Mouse (Mus musculus) frontal cortex, postnatal 25 days (tissue): ENCODE data around the gene Chrna1.

Source experiments
- DNase-seq, 2 experiments: peaks; one replicate each; pipeline ENCODE4 v3.0.0; 2022; ENCODE audit warnings: low spot score in 2 of 2

The Chrna1 gene

DNA sequence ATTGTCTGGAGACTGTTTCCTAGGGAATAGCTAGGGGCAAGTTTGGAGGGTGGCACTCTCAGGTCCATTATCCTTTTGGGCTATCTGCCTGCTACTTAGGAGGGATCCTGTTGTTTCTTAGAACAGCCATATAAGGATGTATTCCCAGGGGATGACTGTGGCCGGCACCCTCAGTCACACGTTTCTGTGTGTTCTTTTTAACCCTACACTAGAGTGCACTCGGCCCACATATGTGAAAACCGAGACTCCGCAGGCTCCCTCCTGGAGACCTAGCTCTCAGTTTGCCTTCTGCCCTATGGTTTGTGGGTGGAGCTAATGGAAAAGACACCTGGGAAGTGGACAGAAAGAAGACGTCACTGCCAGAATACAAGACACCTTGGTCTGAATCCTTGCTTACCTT, 11.1 kb upstream of the Chrna1 start:
- DNase-seq: no peak

DNA sequence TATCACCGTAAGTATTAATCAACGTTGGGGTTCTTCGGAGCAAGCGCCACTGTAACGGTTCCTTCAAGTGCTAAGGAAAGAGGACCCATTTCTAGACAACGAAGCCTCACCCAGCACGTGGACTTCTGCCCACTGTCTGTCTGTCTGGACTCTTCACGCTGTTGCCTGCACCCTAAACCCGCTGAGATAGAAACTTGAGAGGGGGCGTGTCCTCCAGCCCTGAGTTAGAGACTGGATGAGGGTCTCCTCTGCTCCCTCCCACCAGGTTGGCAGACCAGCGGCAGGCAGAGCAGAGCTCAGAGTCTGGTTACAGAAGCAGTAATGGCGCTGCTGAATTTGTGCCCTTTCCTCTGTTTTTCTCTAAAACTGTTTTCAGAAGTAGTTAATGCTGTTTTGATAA, 10.0 kb upstream of the Chrna1 start:
- no peak for DNase-seq

DNA sequence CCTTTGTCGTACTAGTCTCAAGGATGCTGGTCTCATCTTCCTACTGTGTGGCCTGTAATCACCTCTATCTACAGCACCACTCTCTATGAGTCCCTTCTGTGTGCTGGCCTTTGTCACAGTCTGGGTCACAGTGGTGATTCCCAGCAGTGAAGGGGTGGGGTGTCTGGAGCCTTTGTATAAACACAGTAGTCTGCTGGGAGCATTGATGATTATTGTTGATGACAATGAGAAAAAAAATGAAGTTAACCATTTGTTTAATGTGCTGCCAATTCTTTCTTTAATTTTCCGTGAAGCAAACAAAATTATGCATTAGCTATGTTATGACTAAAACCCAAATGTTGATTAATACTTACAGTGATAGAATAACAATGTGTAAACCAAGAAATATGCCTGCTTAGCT, 8.8 kb upstream of the Chrna1 start:
- no peak for DNase-seq

DNA sequence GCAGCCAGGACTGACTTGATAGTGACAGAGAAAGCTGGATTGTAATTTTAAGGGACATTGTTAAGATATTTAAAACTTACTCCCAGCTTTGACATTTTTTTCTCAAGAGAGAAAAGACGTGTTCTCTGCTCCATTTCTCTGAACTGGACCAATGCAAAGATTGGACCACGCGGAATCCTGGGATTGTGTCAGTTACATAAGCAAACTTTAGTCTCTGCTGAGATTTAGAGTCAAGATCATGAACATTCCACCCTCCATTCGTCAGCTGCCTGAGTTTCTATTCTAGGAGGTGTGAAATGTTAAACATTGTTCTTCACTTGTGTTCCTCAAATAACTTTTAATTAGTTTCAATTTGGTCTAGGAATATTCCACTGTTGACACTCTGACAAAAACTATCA, 7.0 kb upstream of the Chrna1 start:
- DNase-seq: no peak

DNA sequence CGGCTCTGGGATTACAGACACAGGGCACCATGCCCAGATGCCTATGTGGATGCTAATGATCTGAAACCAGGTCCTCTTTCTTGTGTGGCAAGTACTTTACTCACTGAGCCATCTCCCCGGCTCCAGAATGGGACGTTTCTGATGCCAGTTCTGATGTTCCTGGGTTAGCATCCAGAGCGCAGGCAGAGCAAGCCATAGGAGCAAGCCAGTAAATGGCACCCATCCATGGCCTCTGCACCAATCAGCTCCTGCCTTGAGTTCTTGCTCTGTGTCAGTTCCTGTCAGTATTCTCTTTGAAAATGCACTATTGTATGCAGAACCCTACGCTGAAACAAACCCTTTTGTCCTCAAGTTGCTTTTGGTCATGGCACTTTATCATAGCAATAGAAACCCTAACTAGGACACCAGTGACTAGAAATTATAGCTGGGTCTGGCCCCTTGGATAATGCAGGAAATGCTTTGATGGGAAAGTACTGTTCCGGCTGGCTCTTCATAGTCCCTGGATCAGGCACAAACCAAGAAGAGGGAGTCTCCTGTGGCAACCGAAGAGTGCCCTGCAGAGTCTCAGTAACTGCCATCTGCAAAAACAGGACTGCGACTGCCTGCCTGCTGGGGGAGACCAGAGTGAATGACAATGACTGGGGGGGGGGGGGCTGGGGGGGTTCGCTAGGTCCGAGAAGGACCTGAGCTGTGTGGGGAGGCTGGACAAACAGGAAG, 6.4 kb upstream of the Chrna1 start:
- DNase-seq: no peak

DNA sequence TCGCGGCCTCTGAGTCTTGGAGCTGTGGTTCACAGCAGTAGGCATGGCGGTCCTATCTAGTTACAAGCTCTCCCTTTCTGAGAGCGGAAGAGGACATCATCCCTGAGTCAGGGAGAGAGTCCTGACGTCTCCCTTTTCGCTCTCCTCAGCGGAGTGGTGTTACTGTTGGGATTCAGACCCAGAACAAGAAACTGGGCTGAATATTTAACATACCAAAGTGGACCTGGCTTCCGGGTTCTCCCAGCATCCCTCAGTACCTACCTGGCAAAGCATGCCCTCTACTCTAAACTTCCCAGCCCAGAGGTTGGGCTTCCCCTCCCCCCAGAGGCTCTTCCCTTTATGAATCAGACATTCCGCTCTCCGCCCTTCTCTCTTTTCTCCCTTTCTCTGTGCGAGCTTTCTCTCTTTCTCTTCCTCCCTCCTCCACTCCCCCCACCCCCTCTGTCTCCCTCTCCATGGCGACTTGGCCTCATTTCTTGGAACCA, 5.3 kb upstream of the Chrna1 start:
- no peak for DNase-seq

DNA sequence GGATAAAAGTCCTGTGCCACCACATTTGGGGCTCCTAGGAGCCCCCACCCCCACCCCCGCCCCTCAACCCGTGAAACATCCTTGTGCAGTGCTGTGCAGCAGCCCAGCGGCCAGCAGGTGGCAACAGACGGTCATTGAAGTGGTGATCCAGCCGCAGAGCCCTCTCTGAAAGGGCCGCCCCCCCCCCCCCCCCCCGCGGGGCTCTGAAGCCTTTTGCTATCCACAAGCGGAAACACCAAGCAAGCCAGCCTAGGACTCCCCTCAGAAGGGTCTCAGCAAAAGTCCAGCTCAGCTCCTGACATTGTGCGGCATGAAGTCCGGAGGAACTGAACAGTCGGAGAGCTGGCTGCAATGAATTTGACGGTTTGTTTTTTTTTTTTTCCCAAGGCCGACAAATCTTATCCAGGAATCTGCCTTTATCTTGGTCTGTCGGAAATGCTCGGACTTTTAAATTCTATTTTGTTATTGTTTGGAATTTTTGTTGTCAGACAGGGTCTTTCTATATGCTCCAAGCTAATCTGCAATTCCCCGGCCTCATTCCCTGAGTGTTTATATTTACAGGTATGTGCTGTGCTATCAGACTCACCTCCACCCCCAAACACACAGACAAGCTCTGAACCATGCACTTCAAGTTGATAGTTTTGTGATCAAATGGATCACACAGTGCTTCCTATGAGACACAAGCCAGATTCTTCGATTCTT, 4.7 kb upstream of the Chrna1 start:
- DNase-seq: peak in 1 of 2 experiments; percentile 67

DNA sequence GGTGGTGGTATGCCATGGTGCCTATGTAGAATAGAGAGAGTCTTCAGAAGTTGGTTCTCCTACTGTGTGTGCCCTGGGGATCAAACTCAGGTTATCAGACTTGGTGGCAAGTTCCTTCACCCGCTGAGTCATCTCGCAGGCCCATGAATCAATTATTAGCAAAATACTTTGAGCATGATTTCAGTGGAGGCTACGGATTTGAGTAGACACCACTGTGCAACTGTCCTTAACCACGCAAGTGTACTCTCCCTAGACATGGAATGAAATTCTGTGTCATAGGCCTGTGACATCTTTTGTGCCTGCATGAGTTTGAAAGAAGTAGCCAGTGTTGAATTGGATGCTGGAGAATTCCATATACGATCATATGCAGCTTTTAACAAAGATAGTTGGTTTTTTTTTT, 582 bp upstream of the Chrna1 start:
- no peak for DNase-seq

DNA sequence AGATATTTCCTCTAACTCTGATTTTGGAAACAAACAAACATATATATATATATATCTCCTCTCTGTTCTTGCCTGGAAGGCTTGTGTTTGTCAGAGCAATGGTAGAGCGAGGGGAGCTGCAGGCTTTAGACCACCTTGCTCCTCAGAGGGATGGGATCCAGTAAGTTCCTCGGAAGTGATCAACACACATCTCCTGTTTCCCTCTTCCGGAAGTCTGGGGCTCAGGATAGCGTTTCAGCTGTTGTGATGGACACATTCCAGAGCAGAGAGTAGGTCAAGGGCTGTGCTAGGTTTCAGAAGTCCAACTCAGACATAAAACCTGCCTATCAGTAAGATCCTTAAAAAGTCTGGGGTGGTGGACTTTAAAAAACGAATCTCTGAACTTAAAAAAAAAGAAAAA, 970 bp downstream of the Chrna1 start:
- no peak for DNase-seq

DNA sequence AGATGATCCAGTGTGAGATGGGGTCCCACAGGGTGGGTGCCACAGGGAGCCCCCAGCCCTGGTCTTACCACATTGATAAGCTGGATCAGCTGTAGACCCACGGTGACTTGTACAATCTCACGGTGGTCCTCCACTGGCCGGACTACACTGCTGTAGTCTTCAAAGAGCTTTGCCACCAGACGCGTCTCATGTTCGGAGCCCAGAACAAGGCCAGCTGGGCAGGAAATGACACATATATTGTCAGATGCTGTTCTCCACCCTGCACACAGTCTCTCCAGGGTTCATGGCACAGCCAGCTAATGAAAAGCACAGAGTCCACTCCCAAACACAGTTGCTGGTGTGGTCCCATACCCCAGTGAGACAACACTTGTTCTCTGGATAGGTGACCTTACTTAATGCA, 5.7 kb downstream of the Chrna1 start:
- DNase-seq: no peak

DNA sequence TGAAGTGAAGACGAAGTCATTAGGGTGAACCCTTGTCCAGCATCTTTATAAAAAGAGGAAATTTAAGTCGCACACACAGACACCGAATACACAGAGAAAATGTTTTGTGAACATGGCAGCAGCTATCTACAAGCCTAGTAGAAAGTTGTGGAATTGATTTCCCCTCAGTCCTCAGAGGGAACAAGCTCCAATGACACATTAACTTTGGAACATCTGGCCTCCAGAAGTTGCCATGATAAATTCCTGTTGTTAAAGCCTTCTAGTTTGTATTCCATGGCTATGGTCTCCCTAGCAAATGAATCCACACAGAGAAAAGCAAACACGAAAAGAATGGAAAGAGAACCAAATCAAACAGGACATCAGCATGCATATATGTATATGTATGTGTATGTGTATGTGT, 6.6 kb downstream of the Chrna1 start:
- no peak for DNase-seq

DNA sequence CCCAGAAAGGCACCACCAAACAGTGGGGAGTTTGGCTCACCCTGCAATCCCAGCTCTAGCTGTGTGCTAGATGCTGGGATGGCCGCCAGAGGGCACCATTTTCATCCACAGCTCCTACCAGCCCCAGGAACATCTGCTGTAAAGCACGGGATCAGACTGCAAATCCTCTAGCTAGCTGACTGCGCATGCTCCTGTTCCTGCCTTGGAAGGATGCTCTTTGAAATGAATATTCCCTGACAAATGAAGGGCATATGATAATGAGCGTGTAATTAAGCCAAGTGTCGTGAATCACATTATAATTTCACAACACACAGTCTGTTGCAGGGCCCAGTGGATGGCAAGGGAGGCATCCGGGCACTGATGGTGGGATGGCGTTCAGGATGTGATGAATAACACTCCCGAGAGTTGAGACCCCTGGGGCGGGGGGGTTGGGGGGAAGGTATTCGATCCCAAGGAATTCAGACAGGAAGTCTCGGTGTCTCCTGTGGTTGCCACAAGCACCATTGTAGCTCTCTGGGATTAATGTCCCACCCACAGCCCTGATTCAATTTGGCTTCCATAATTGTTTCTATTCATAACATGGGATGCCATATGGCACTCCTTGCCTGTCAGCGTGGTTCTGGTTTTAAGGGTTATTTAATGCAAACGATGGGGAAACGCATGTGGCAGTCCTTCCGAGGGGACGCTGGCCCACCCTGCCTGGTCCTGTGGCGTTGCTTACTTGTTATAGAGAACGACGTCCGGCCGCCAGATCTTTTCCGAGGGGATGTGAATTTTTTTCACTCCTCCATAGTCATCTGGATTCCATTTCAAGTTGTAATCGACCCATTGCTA, 7.4 kb downstream of the Chrna1 start:
- peak; percentile 66 to 78 for DNase-seq

DNA sequence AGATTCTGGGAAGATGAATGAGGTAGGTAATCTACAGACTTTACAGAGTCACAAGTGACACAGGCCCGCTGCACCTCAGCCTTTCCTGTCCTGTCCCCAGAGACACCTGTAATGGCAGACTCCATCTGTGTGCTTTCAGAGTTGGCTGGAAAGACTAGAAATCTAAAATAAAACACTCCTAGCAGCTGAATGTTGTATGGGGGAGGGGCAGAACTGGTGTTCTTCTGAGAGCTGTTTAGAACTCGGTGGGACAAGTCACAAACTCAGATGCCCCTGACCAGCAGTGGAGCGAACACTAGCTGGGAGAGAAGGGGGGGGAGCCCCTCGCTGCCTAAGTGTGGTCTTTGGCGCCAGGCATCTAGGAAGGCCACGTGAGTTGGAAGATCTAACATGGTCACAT, 8.2 kb downstream of the Chrna1 start:
- no peak for DNase-seq

DNA sequence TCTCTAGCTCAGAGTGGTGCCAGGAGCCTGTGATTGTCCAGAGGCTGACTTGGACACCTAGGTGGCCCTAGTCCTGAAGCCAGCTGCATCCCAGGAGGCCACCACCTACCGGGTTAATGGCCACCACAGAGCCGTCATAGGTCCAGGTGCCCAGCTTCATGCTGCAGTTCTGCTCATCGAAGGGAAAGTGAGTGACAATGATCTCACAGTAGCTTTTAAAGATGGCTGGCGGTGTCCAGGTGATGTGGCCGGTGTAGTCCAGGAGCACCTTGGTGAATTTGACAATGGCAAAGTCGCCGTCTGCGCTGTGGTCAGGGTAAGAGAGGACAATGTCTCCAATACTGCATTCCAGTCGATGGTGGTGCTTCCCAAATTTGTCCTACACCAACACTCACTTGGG, 8.8 kb downstream of the Chrna1 start:
- DNase-seq: no peak

DNA sequence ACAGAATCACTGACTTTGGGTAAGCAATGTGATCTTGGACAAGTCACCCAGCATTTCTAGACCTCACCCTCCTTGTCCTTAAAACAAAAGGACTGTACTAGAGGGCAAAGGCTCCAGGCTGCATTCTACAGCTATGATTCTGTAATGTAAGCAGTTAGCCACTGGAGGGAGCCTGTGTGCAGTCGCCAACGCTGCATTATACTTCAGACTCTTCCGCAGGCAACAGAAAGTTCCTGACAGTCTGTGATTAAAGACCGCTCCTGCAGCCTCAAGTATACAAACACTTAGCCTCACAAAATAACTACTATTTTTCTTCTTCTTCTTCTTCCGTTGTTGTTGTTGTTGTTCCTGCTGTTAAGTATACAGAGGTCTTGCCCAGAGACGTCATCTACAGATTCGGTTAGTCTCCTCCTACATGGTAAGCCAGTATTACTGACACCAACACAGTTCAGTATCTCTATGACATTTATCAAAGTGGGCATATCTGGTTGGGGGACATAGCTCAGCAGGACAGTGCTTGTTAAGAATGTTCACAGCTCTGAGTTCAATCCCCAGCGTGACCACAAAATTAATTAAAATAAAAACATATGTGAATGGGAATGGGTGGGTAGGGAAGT, 13.0 kb downstream of the Chrna1 start:
- peak in 1 of 2 experiments; percentile 50 for DNase-seq

DNA sequence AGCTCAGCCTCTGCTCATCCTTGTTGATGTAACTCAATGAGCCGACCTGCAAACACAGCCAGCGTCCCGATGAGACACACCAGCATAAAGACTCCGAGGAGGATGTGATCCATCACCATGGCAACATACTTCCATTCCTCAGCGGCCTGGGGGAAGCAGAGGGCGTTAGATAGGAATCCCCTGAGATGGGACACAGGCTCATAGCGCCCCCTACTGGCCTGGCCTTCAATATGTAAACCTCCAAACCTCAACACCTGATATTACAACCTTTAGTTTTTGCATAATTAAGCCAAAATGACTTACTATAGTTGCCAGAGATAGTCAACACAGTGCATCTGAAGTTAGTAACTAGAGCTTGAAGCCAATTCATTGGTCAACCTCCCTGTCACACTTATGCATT, 14.0 kb downstream of the Chrna1 start:
- DNase-seq: no peak

DNA sequence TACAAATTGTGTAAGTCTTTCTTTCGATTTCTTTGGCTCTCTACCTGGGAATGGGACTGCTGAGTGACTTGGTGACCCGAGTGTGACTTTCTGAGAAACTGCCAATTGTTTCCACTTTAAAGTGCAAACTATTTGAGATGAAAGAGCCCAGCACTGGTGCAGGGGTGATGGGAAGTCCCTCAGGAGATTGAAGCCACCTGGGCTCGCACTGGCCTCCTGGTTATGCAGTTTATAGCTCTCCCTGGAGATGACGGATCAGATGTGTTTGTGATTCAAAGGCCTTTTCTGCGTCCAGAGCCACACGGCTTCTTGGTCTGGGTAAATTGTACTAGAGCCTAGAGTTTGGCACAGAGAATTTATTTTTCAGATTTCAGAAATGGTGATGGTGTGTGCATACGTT, 16.4 kb downstream of the Chrna1 start:
- DNase-seq: no peak

DNA sequence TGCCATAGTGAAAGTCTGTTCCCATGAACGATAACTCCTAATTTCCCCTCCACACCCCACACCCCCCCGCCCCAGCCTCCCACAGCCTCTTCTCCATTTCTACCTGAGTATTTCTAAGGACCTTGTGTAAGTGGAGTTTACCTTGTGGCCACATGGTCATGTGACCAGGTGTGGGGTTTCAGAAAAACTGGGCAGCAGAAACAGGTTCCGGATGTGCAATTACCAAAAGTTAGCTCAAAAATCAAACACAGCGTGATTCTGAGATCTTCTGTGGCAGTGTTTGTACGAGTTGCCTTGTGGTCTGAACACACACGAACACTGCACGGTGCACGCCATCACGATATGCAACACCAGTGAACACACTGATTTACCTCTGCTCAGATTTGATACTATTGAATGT, 17.5 kb downstream of the Chrna1 start:
- no peak for DNase-seq

DNA sequence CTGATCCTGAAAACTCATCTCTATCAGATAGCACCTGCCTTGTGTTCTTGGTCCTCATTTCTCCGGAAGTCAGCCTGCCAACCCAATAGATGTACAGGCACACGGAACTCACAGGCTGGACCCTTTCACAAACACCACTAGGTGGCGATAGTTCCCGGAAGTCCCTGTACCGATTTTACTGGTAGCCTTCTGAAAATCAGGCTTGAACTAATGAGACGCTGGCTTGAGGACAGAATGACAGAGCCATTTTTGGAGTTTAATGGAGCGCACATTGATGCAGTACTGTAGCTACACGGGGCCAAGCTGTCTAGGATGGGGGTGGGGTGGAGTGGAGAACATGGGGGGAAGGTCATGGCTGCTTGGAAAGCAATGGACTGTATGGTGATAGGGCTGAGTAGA, 18.5 kb downstream of the Chrna1 start:
- DNase-seq: no peak

DNA sequence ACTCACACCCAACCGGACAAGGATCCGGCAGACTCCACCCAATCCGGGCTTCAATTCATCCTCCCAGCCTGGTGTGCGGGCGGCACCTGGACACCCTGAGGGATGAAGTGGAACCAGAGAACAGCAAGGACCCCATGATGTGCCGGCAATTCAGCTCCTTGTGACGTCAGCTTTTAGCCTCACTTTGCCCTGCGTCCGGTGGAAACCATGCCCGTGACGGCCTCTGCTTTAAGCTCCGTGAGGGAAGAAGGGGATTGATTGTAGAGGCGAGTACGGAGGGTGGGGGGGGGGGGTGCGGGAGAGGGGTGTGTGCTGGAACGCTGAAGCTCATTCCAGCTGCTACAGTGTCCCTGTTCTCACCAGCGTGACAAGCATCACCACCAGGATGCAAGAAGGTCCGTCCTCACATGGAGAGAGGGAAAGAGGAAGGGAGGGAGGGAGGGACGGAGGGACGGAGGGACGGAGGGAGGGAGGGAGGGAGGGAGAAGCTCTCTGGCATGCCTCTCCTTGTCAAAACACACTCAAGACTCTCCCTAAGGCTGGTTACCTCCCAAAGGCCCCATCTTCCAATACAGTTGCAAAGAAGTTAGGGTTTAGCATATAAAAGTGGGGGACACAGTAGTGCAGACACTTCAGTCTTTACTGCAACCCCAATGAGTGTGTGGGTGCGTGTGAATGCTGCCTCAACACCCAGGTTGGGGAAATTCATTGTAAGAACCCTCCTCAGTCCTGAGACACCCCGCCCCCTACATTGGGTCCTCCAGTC, 19.1 kb downstream of the Chrna1 start:
- DNase-seq: no peak

DNA sequence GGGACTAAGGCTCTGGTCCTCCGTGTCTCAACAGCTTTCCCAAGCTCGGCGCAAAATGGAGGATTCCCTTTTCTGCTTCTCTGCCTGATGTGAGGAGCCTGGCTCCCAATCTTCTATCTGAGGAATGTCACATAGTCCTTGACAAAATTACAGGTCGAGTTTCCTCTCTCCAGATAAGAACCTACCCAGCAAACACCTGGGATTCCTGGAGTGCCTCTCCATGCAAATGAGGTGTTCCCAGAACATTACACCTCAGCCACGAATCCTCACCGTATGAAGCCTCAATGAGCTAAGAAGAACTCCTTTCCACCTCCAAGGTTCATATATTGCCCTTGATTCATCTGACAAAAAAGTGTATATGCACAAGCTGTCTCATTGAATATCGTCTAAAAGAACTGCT, 19.7 kb downstream of the Chrna1 start:
- DNase-seq: no peak
